Mouse (Mus musculus) megakaryocyte-erythroid progenitor cell, adult 5 weeks (primary cell): ENCODE results near the gene Srsf1. TPM values are rescaled to one million over a fixed set of nuclear protein-coding genes. Genes with fewer than 3 reads are reported as not detected.

ENCODE experiments used
- polyA plus RNA-seq: library from polyadenylated mRNA; stranded (reverse); fragments of >175 nt; gene quantifications from 2 replicates; pipeline ENCODE4 v1.2.3, GENCODE M21; 2012

Gene Srsf1
- 172 and 203 TPM in 2 replicates for polyA plus RNA-seq

GRCm38 (mm10) chr11:88046944-88047794 lies at the start of gene Srsf1:
Srsf1 (plus strand) TSS chr11:88047373.

GRCm38 (mm10) chr11:88067586-88068410 lies 20.6 kb downstream of the Srsf1 start, which contains the start of gene Vezf1:
Vezf1 (plus strand) TSS chr11:88068279.

GRCm38 (mm10) chr11:88098021-88098729 lies 51.0 kb downstream of the Srsf1 start, which contains the start of gene Cuedc1:
Cuedc1 (plus strand) TSS chr11:88098058.

Other genes starting within 250 kb of the Srsf1 start
- not detected in 2 replicates for gene Lpo, start 219.1 kb upstream of the Srsf1 start, polyA plus RNA-seq
- gene Mks1, start 194.2 kb upstream of the Srsf1 start, polyA plus RNA-seq = 7.8 and 10.5 TPM in 2 replicates
- gene Epx, start 171.8 kb upstream of the Srsf1 start, polyA plus RNA-seq = 26.0 and 28.7 TPM in 2 replicates
- gene Olfr462, start 155.1 kb upstream of the Srsf1 start, polyA plus RNA-seq = 0.09 TPM in 1 of 2 replicates, not detected in the other
- gene Olfr463, start 150.0 kb upstream of the Srsf1 start, polyA plus RNA-seq = 0.09 TPM in 1 of 2 replicates, not detected in the other
- not detected in 2 replicates for gene Olfr464, start 126.4 kb upstream of the Srsf1 start, polyA plus RNA-seq
- 44.7 and 68.1 TPM in 2 replicates for gene Dynll2, start 59.8 kb upstream of the Srsf1 start, polyA plus RNA-seq
- gene Vezf1, start 20.9 kb downstream of the Srsf1 start, polyA plus RNA-seq = 15.2 and 21.2 TPM in 2 replicates
- gene Cuedc1, start 50.7 kb downstream of the Srsf1 start, polyA plus RNA-seq = 10.7 and 17.8 TPM in 2 replicates
- gene Mrps23, start 157.0 kb downstream of the Srsf1 start, polyA plus RNA-seq = 152 and 191 TPM in 2 replicates
- gene Ccdc182, start 246.7 kb downstream of the Srsf1 start, polyA plus RNA-seq = not detected in 2 replicates